Mouse (Mus musculus) hindbrain, postnatal 0 days (tissue): Measurements from ENCODE around the gene Itpripl2. TPM values are rescaled to one million over a fixed set of nuclear protein-coding genes. Genes with fewer than 3 reads are reported as not detected.

Experiments
- ATAC-seq: fragments of 200-750 bp; cut with Nextera tagmentation; 2 replicates; pipeline ENCODE4 v1.8.0; 2017; ENCODE audit warnings: mild to moderate bottlenecking, moderate TSS enrichment, moderate library complexity
- DNase-seq: peaks from one replicate; pipeline ENCODE4 v3.0.0-alpha.2; 2015; ENCODE audit warnings: low spot score
- H3K27ac ChIP-seq: fragments of 300-500 bp; sonication (generic); 2 replicates; pipeline ENCODE4 v1.5.1; 2014; ENCODE audit warnings: mild to moderate bottlenecking
- H3K27me3 ChIP-seq: fragments of 300-500 bp; sonication (generic); 2 replicates; pipeline ENCODE4 v1.6.1; 2014; ENCODE audit warnings: low read length, mixed read lengths; ENCODE audit not compliant: insufficient read depth
- H3K36me3 ChIP-seq: fragments of 300-500 bp; sonication (generic); 2 replicates; pipeline ENCODE4 v1.6.1; 2014; ENCODE audit warnings: low read length, mixed read lengths; ENCODE audit not compliant: insufficient read depth
- H3K4me1 ChIP-seq: fragments of 300-500 bp; sonication (generic); 2 replicates; pipeline ENCODE4 v1.6.1; 2014; ENCODE audit warnings: antibody characterized with exemption, low read length, mixed read lengths; ENCODE audit not compliant: insufficient read depth
- H3K4me2 ChIP-seq: fragments of 300-500 bp; sonication (generic); 2 replicates; pipeline ENCODE4 v1.6.1; 2014; ENCODE audit warnings: low read depth, mild to moderate bottlenecking, low read length, moderate library complexity, mixed read lengths
- H3K4me3 ChIP-seq: fragments of 300-500 bp; sonication (generic); 2 replicates; pipeline ENCODE4 v1.5.1; 2014; ENCODE audit warnings: low read length
- H3K9ac ChIP-seq: fragments of 300-500 bp; sonication (generic); replicated peaks from 2 replicates; pipeline ENCODE4 v1.6.1; 2014; ENCODE audit warnings: mild to moderate bottlenecking, low read length, moderate library complexity, mixed read lengths
- H3K9me3 ChIP-seq: fragments of 300-500 bp; sonication (generic); 2 replicates; pipeline ENCODE4 v1.6.1; 2016; ENCODE audit warnings: low read length, mixed read lengths
- CTCF ChIP-seq: IDR thresholded peaks from 2 replicates; pipeline ENCODE4 v1.5.1; 2016; ENCODE audit warnings: antibody characterized with exemption, control low read depth, low read depth
- WGBS: fragments of 180-500 bp; shearing (Covaris S2); extraction: QIAGEN DNeasy Blood & Tissue Kit; methylation state at CpG from one replicate; pipeline ENCODE4 v1.1.7; 2014; 5-methylcytosine and 5-hydroxymethylcytosine counted together
- polyA plus RNA-seq: library from polyadenylated mRNA; unstranded; fragments of >200 nt; fragmentation: Nextera tagmentation; extraction: Ambion mirVana; gene quantifications from 2 replicates; pipeline ENCODE4 v1.2.1, GENCODE M21; 2015
- total RNA-seq: library from RNA; depleted of rRNA; stranded (reverse); fragments of >200 nt; gene quantifications from 2 replicates; pipeline ENCODE4 v1.2.3, GENCODE M21; 2014; rRNA removed

Itpripl2 gene
- total and polyA plus RNA-seq, 2 experiments from 2014 or later, result 0.73 to 6.1 TPM

- DNase-seq, result peak; percentile 36
These were observed 44.3 kb downstream of the Itpripl2 start for GRCm38 (mm10) chr7:118447291-118448133.

GRCm38 (mm10) chr7:118443895-118444485 lies 47.8 kb downstream of the Itpripl2 start:
- Histone ChIP-seq H3K27ac (no peak overlapping the region), H3K36me3 (no peaks in the 10 kb centered on the region), H3K27me3 (no peaks in the 10 kb centered on the region), H3K9ac (no peak overlapping the region), H3K4me2 (no peak overlapping the region), H3K4me1 (no peaks in the 10 kb centered on the region), H3K9me3 (no peaks in the 10 kb centered on the region), H3K4me3 (no peak overlapping the region)
- TF ChIP-seq CTCF, result no peak
- 62% methylated on average over 7 of the region's 7 CpGs for WGBS
- DNase-seq (no peak), ATAC-seq (no peak)

More at GRCm38 (mm10) chr7:118447291-118448133, 44.3 kb downstream of the Itpripl2 start:
- peak; percentile 57 for ATAC-seq
- no peak for TF ChIP-seq CTCF
- H3K27ac ChIP-seq, result no peak overlapping the region
- H3K9me3 ChIP-seq, result no peaks in the 10 kb centered on the region
- H3K4me1 ChIP-seq, result no peaks in the 10 kb centered on the region
- peak overlapping the region; percentile 56 for H3K9ac ChIP-seq
- no peaks in the 10 kb centered on the region for H3K36me3 ChIP-seq
- WGBS, result under 1% methylated on average over 63 of the region's 65 CpGs
- H3K27me3 ChIP-seq, result no peaks in the 10 kb centered on the region
- H3K4me3 ChIP-seq, result peak overlapping the region; percentile 61
- H3K4me2 ChIP-seq, result peak overlapping the region; percentile 84

- ATAC-seq, result 0 out of 2 replicates have a peak, but pooled peaks have one; percentile 13
- H3K4me1 ChIP-seq, result no peaks in the 10 kb centered on the region
- WGBS, result 4% methylated on average over 9 of the region's 9 CpGs
These were observed 48.4 kb downstream of the Itpripl2 start for GRCm38 (mm10) chr7:118443371-118443770.

GRCm38 (mm10) chr7:118441535-118441934 lies 50.2 kb downstream of the Itpripl2 start:
- no peak overlapping the region for H3K27ac ChIP-seq
- H3K4me3 ChIP-seq, result no peak overlapping the region
- no peak overlapping the region for H3K4me2 ChIP-seq
- H3K9ac ChIP-seq, result no peak overlapping the region
- 85% methylated on average over 6 of the region's 6 CpGs for WGBS
- ATAC-seq (no peak), DNase-seq (no peak)
- no peaks in the 10 kb centered on the region for H3K4me1 ChIP-seq
- no peaks in the 10 kb centered on the region for H3K27me3 ChIP-seq
- no peak for TF ChIP-seq CTCF
- no peaks in the 10 kb centered on the region for H3K36me3 ChIP-seq
- no peaks in the 10 kb centered on the region for H3K9me3 ChIP-seq

More at GRCm38 (mm10) chr7:118443371-118443770, 48.4 kb downstream of the Itpripl2 start:
- Histone ChIP-seq H3K4me2 (peak overlapping the region; percentile 25; the same call in 1 of the 2 replicates), H3K36me3 (no peaks in the 10 kb centered on the region), H3K9me3 (no peaks in the 10 kb centered on the region), H3K27me3 (no peaks in the 10 kb centered on the region), H3K9ac (no peak overlapping the region), H3K27ac (no peak overlapping the region), H3K4me3 (no peak overlapping the region)
- TF ChIP-seq CTCF, result no peak
- no peak for DNase-seq

GRCm38 (mm10) chr7:118437101-118437802 lies 54.5 kb downstream of the Itpripl2 start:
- WGBS, result 59% methylated on average over 7 of the region's 7 CpGs
- Histone ChIP-seq H3K4me3 (no peak overlapping the region), H3K4me1 (no peaks in the 10 kb centered on the region), H3K36me3 (no peaks in the 10 kb centered on the region), H3K9me3 (no peaks in the 10 kb centered on the region), H3K9ac (no peak overlapping the region), H3K27ac (no peak overlapping the region), H3K4me2 (no peak overlapping the region), H3K27me3 (no peaks in the 10 kb centered on the region)
- peak; percentile 79 for TF ChIP-seq CTCF
- DNase-seq, result peak; percentile 51
- ATAC-seq, result no peak

Other genes starting within 250 kb of the Itpripl2 start
- 38.6 and 39.9 TPM in 2 replicates for gene Smg1, start 248.3 kb downstream of the Itpripl2 start, total RNA-seq
- gene Smg1, start 248.3 kb downstream of the Itpripl2 start, polyA plus RNA-seq, result 15.4 and 15.9 TPM in 2 replicates
- gene Syt17, start 43.8 kb downstream of the Itpripl2 start, total RNA-seq, result 50.9 and 57.8 TPM in 2 replicates
- 29.3 and 30.7 TPM in 2 replicates for gene Syt17, start 43.8 kb downstream of the Itpripl2 start, polyA plus RNA-seq
- gene Coq7, start 41.4 kb upstream of the Itpripl2 start, total RNA-seq, result 32.0 and 35.8 TPM in 2 replicates
- gene Coq7, start 41.4 kb upstream of the Itpripl2 start, polyA plus RNA-seq, result 154 and 157 TPM in 2 replicates
- 11.8 and 14.3 TPM in 2 replicates for gene Tmc7, start 92.8 kb upstream of the Itpripl2 start, total RNA-seq
- 4.9 and 5.3 TPM in 2 replicates for gene Tmc7, start 92.8 kb upstream of the Itpripl2 start, polyA plus RNA-seq
- gene Tmc5, start 105.3 kb upstream of the Itpripl2 start, total RNA-seq, result 0.29 and 0.73 TPM in 2 replicates
- gene Tmc5, start 105.3 kb upstream of the Itpripl2 start, polyA plus RNA-seq, result 0.24 and 0.25 TPM in 2 replicates
- gene Gde1, start 213.8 kb upstream of the Itpripl2 start, total RNA-seq, result 347 and 382 TPM in 2 replicates
- gene Gde1, start 213.8 kb upstream of the Itpripl2 start, polyA plus RNA-seq, result 284 and 285 TPM in 2 replicates
- 17.7 and 24.6 TPM in 2 replicates for gene Ccp110, start 220.6 kb upstream of the Itpripl2 start, total RNA-seq
- gene Ccp110, start 220.6 kb upstream of the Itpripl2 start, polyA plus RNA-seq, result 14.7 and 16.1 TPM in 2 replicates
- gene Vps35l, start 248.3 kb upstream of the Itpripl2 start, total RNA-seq, result 92.1 and 106 TPM in 2 replicates
- 85.6 and 86.8 TPM in 2 replicates for gene Vps35l, start 248.3 kb upstream of the Itpripl2 start, polyA plus RNA-seq